Mouse (Mus musculus) kidney, embryonic 14.5 days (tissue): ENCODE results near the gene Neil1. TPM values are rescaled to one million over a fixed set of nuclear protein-coding genes. Genes with fewer than 3 reads are reported as not detected.

Source experiments
- ATAC-seq: fragments of 200-750 bp; cut with Nextera tagmentation; 2 replicates; pipeline ENCODE4 v1.8.0; 2017; ENCODE audit warnings: moderate number of reproducible peaks, mild to moderate bottlenecking, moderate TSS enrichment, moderate library complexity; ENCODE audit not compliant: low FRiP score, low TSS enrichment
- H3K27ac ChIP-seq: fragments of 300-500 bp; sonication (generic); 2 replicates; pipeline ENCODE4 v1.5.1; 2014; ENCODE audit warnings: low read depth, mild to moderate bottlenecking, low read length, moderate library complexity, mixed read lengths
- H3K27me3 ChIP-seq: fragments of 300-500 bp; sonication (generic); 2 replicates; pipeline ENCODE4 v1.6.1; 2014; ENCODE audit warnings: mild to moderate bottlenecking, low read length; ENCODE audit not compliant: control insufficient read depth, insufficient read depth
- H3K36me3 ChIP-seq: fragments of 300-500 bp; sonication (generic); 2 replicates; pipeline ENCODE4 v1.6.1; 2014; ENCODE audit warnings: low read length, mixed read lengths; ENCODE audit not compliant: control insufficient read depth, insufficient read depth
- H3K4me1 ChIP-seq: fragments of 300-500 bp; sonication (generic); 2 replicates; pipeline ENCODE4 v1.6.1; 2014; ENCODE audit warnings: low read length, mixed read lengths; ENCODE audit not compliant: control insufficient read depth, insufficient read depth
- H3K4me2 ChIP-seq: fragments of 300-500 bp; sonication (generic); replicated peaks from 2 replicates; pipeline ENCODE4 v1.6.1; 2014; ENCODE audit warnings: low read depth, mild to moderate bottlenecking, low read length
- H3K4me3 ChIP-seq: fragments of 300-500 bp; sonication (generic); 2 replicates; pipeline ENCODE4 v1.5.1; 2014; ENCODE audit warnings: mild to moderate bottlenecking, low read length
- H3K9ac ChIP-seq: fragments of 300-500 bp; sonication (generic); 2 replicates; pipeline ENCODE4 v1.6.1; 2014; ENCODE audit warnings: low read depth, mild to moderate bottlenecking, low read length, moderate library complexity
- H3K9me3 ChIP-seq: fragments of 300-500 bp; sonication (generic); 2 replicates; pipeline ENCODE4 v1.6.1; 2016; ENCODE audit warnings: low read length; ENCODE audit not compliant: control insufficient read depth
- WGBS: fragments of 180-500 bp; shearing (Covaris S2); extraction: QIAGEN DNeasy Blood & Tissue Kit; methylation state at CpG from one replicate; pipeline ENCODE4 v1.1.7; 2014; 5-methylcytosine and 5-hydroxymethylcytosine counted together
- polyA plus RNA-seq: library from polyadenylated mRNA; unstranded; fragments of >200 nt; fragmentation: Nextera tagmentation; extraction: Ambion mirVana; gene quantifications from 2 replicates; pipeline ENCODE4 v1.2.1, GENCODE M21; 2014

The Neil1 gene
- 7.0 and 7.5 TPM in 2 replicates for polyA plus RNA-seq

DNA sequence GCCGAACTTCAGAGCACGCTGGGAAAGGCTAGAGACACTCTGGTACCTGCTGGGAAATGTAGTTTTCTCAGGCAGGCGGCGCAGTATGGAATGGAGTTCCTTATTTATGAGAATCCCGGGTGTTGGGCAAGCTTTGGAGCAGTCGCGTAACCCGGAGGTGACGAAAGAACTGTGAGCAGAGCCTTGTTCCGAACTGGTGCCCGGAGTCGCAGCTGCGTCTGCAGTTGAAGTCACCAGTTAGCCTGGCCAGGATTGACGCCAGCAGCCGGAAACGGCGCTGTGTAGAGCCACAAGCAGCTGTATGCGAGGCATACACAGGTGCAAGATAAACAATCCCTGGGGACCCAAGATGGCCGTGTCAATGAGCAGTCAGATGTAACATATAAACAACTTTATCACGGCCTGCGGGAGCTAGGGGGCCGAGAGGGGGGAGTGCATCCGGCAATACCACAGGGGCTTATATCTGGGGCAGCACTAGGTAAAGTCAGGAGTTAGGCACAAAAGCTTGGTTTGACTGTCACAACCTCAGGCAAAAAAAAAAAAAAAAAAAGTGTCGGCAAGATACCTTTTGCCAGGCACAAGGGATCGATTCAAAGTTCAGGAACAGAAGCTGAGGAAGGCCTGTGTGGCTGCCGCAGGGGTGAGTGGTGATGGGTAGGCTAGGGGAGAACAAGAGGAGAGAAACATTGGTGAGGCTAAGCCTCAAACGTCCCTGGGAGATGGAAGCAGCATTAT lies at the start of gene Neil1:
TSS of gene Neil1 (minus strand) at position 162 of the 735 bp plus-strand sequence.
- 0 out of 2 replicates have a peak, but pooled peaks cover 3% of the 10 kb centered on the region for H3K4me1 ChIP-seq
- WGBS = 1% methylated on average over 27 of the region's 27 CpGs
- H3K36me3 ChIP-seq = 0 out of 2 replicates have a peak, but pooled peaks cover 5% of the 10 kb centered on the region
- peak within 1 kb of the TSS; percentile 89 for H3K27ac ChIP-seq
- H3K27me3 ChIP-seq = no peaks in the 10 kb centered on the region
- no peaks in the 10 kb centered on the region for H3K9me3 ChIP-seq
- H3K4me3 ChIP-seq = peak within 1 kb of the TSS; percentile 60
- peak within 1 kb of the TSS; percentile 69 for H3K9ac ChIP-seq
- peak within 1 kb of the TSS; percentile 69 for H3K4me2 ChIP-seq
- ATAC-seq = peak; percentile 91

DNA sequence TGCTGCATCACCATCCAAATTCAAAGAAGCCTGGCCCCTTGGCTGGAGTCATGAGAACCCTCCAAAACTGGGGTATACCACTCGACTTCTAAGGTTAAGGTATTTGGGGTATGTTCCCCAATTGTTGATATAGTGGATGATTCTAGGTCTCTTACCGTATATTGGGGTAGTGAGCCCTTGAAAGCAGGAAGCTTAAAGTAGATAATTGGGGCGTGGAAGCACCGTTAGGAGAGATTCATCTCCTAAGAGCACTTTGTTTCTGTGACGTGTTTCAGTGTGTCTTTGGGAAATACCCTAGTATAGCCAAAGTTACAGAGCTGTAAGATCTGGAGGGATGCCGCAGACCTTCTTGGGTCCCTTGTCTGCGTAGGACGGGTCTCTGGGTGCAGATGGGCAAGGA lies 49.3 kb upstream of the Neil1 start:
- H3K4me1 ChIP-seq = no peaks in the 10 kb centered on the region
- ATAC-seq = no peak
- H3K4me3 ChIP-seq = no peak overlapping the region
- no peak overlapping the region for H3K4me2 ChIP-seq
- no peaks in the 10 kb centered on the region for H3K27me3 ChIP-seq
- H3K36me3 ChIP-seq = no peaks in the 10 kb centered on the region
- 81% methylated on average over 8 of the region's 8 CpGs for WGBS
- H3K9ac ChIP-seq = no peak overlapping the region
- no peak overlapping the region for H3K27ac ChIP-seq
- no peaks in the 10 kb centered on the region for H3K9me3 ChIP-seq

DNA sequence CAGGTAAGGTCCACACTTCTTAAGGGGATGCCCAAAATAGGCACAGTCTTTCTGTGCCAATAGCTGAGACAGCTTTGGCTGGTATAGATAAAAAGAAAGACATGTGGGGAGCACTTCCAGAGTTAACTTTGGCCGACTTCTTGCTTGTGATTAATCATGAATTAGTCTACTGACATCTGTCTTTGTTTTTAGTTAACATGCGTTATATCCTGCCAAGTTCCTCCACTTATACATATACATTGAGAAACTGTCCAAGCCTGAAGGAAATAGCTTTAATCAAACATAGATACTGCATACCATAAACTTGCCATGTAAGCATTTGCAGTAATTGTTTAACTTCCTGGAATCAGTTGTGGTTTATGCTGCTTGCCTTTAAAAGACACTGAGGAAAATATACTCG lies 48.6 kb upstream of the Neil1 start:
- H3K4me2 ChIP-seq = no peak overlapping the region
- no peaks in the 10 kb centered on the region for H3K27me3 ChIP-seq
- H3K4me1 ChIP-seq = no peaks in the 10 kb centered on the region
- 77% methylated on average over 3 of the region's 3 CpGs for WGBS
- no peaks in the 10 kb centered on the region for H3K36me3 ChIP-seq
- H3K4me3 ChIP-seq = no peak overlapping the region
- ATAC-seq = no peak
- no peak overlapping the region for H3K27ac ChIP-seq
- no peak overlapping the region for H3K9ac ChIP-seq
- H3K9me3 ChIP-seq = no peaks in the 10 kb centered on the region

DNA sequence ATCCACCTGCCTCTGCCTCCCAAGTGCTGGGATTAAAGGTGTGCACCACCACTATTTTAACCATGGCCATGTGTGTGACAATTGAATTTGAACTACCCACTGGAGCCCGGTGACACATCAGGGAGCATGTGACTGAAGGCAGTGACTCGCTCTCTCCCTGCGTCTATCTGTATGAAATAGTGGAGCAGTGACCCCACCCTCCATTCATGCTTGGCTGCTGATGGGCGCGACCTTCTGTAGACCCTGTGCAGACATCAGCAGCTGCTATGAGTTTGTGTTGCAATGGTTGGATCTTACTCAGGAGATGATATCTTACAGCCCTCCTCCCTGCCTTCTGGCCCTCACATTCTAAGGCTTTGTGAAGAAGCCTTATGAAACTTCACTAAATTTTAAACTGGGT lies 20.3 kb upstream of the Neil1 start:
- WGBS = 61% methylated on average over 5 of the region's 5 CpGs
- peak overlapping the region; percentile 51; the same call in 1 of the 2 replicates for H3K27ac ChIP-seq

DNA sequence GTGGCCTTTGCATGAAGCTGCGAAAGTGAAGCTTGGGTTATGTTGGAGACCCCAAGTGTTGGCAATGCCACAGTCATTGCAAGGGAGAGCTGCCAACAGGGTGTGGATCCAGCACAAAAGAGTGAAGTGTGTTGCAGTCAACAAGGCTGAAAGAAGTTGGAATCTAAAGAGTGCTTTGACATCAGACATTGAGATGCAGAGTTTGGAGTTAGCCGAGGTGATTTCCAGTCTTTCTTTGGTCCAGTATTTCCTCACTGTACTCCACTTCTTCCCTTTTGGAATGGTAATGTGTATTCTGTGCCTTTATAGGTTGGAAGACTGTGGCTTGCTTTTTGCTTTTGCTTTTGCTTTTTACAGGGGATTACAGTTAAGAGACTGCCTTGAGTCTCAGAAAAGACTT lies 18.1 kb upstream of the Neil1 start:
- H3K36me3 ChIP-seq = no peaks in the 10 kb centered on the region
- 89% methylated on average over 2 of the region's 2 CpGs for WGBS

More for the DNA sequence above, 20.3 kb upstream of the Neil1 start:
- Histone ChIP-seq H3K4me2 (no peak overlapping the region), H3K9ac (no peak overlapping the region), H3K27me3 (no peaks in the 10 kb centered on the region), H3K4me3 (no peak overlapping the region), H3K9me3 (no peaks in the 10 kb centered on the region), H3K36me3 (no peaks in the 10 kb centered on the region), H3K4me1 (no peaks in the 10 kb centered on the region)
- ATAC-seq = no peak

DNA sequence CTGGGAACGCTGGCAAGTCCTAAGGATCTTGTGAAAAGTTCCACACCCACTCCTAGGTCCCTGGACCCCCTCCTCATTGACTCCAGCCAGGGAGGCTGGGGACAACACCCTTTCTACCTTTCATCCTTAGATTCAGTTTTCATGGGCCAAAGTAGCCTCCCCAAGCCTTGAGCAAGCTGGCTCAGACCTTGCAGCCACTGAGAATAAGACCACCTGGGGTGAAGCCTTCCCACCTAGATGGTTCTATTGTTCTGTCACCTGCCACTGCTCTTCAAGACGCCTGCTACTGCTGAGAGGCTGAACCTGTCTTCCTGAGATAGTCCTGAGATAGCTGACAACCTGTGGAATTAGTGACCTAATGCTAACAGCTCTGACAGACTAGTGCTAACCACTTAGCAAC lies 15.0 kb upstream of the Neil1 start:
- 31% methylated on average over 2 of the region's 2 CpGs for WGBS
- no peaks in the 10 kb centered on the region for H3K36me3 ChIP-seq
- no peak for ATAC-seq

More for the DNA sequence above, 18.1 kb upstream of the Neil1 start:
- Histone ChIP-seq H3K9ac (no peak overlapping the region), H3K4me2 (no peak overlapping the region), H3K4me1 (no peaks in the 10 kb centered on the region), H3K9me3 (no peaks in the 10 kb centered on the region), H3K27me3 (no peaks in the 10 kb centered on the region), H3K27ac (peak overlapping the region; percentile 82; the same call in 1 of the 2 replicates), H3K4me3 (no peak overlapping the region)
- no peak for ATAC-seq

DNA sequence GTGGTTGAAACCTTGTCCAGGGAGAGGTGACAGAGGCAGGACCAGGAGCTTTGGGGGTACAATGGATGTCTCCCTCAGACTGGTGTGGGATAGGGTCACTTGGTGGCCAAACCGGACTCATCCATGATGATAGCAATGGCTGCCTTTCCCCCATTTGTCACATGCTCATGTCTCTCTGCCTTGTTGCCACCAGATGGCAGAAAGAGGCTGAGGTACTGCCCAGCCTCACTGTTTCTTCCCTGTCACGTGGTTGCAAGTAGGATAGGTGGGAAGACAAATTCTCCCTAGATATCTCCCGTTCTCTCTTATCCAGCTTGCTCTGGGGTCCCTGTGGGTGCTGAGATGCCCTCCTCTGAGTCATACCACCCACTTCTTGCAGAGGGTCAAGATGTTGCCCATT lies 14.4 kb upstream of the Neil1 start:
- no peak overlapping the region for H3K4me3 ChIP-seq
- ATAC-seq = no peak
- no peaks in the 10 kb centered on the region for H3K9me3 ChIP-seq
- WGBS = 18% methylated on average over 3 of the region's 3 CpGs
- no peaks in the 10 kb centered on the region for H3K36me3 ChIP-seq
- peaks cover 3% of the 10 kb centered on the region; the same call in 1 of the 2 replicates for H3K4me1 ChIP-seq
- no peak overlapping the region for H3K9ac ChIP-seq
- H3K4me2 ChIP-seq = no peak overlapping the region
- no peaks in the 10 kb centered on the region for H3K27me3 ChIP-seq
- H3K27ac ChIP-seq = no peak overlapping the region

More for the DNA sequence above, 15.0 kb upstream of the Neil1 start:
- H3K4me3 ChIP-seq = no peak overlapping the region
- no peak overlapping the region for H3K9ac ChIP-seq
- H3K27ac ChIP-seq = no peak overlapping the region
- no peaks in the 10 kb centered on the region for H3K4me1 ChIP-seq
- no peaks in the 10 kb centered on the region for H3K27me3 ChIP-seq
- H3K4me2 ChIP-seq = no peak overlapping the region
- no peaks in the 10 kb centered on the region for H3K9me3 ChIP-seq

DNA sequence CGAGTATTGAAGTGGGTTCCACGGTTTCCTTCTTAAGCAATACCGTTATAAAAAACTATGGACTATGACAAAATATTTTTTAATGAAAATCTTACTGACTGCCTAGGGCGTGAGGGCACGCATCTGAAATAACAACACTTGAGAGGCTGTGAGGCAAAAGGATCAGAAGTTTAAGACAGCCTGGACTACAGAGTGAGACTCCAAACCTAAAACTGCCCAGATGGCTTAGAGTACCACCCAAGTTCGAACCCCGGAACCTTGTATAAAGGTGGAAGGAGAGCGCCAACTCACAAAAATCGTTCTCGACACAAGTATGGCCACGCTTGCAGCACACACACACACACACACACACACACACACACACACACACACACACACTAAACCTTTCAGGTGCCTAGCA lies 10.4 kb upstream of the Neil1 start:
- Histone ChIP-seq H3K27me3 (no peaks in the 10 kb centered on the region), H3K4me3 (peak overlapping the region; percentile 88), H3K27ac (no peak overlapping the region), H3K9ac (peak overlapping the region; percentile 77; the same call in 1 of the 2 replicates), H3K4me2 (peak overlapping the region; percentile 95), H3K36me3 (peaks cover 12% of the 10 kb centered on the region; the same call in 1 of the 2 replicates), H3K4me1 (peaks cover 10% of the 10 kb centered on the region; the same call in 1 of the 2 replicates), H3K9me3 (no peaks in the 10 kb centered on the region)
- WGBS = 35% methylated on average over 11 of the region's 11 CpGs
- peak; percentile 5; the same call in 1 of the 2 replicates for ATAC-seq

DNA sequence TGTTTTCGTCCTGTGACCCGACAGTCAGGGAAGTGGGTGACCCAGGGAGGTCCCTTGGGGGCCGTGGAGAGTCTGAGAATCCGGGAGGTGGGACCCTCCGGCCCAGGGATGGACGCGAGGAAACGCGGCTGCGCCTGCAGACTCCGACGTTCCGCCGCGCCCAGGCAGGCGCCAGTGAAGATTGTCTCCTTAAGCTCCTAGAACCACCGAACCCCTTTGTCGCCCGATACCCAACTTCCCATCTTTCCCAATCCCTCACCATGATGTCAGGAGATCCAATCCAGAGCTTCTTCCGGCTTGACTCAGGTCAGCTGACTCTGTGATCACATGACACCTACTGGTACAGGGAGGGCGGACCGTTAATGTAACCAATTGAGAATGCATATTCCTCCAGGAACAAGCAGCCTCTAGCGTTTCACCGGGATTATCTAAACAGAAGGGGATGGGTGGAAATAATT lies 9.9 kb upstream of the Neil1 start, which contains the start of gene Commd4:
TSS of gene Commd4 (minus strand) at position 319 of the 458 bp plus-strand sequence.
- under 1% methylated on average over 24 of the region's 24 CpGs for WGBS
- peak; percentile 89 for ATAC-seq

More for the DNA sequence above, 9.9 kb upstream of the Neil1 start, which contains the start of gene Commd4:
- Histone ChIP-seq H3K36me3 (peaks cover 12% of the 10 kb centered on the region; the same call in 1 of the 2 replicates), H3K4me1 (peaks cover 10% of the 10 kb centered on the region; the same call in 1 of the 2 replicates), H3K9me3 (no peaks in the 10 kb centered on the region), H3K4me3 (peak within 1 kb of the TSS; percentile 88), H3K9ac (peak within 1 kb of the TSS; percentile 77), H3K27me3 (no peaks in the 10 kb centered on the region), H3K27ac (no peak within 1 kb of the TSS), H3K4me2 (peak within 1 kb of the TSS; percentile 95)
